Mouse (Mus musculus) thymus, postnatal 14 days (tissue): ENCODE results near the gene Arhgef25.
"Not testable (repeated sequence)": the region's sequence is repeated elsewhere in the genome, so short reads cannot be mapped to it uniquely, and the experiment has no call there.

ENCODE experiments used
- DNase-seq: peaks from one replicate; pipeline ENCODE4 v3.0.0; 2021

The Arhgef25 gene

GRCm38 (mm10) chr10:127135118-127135836, 54.6 kb downstream of the Arhgef25 start:
- peak; percentile 70 for DNase-seq

DNA sequence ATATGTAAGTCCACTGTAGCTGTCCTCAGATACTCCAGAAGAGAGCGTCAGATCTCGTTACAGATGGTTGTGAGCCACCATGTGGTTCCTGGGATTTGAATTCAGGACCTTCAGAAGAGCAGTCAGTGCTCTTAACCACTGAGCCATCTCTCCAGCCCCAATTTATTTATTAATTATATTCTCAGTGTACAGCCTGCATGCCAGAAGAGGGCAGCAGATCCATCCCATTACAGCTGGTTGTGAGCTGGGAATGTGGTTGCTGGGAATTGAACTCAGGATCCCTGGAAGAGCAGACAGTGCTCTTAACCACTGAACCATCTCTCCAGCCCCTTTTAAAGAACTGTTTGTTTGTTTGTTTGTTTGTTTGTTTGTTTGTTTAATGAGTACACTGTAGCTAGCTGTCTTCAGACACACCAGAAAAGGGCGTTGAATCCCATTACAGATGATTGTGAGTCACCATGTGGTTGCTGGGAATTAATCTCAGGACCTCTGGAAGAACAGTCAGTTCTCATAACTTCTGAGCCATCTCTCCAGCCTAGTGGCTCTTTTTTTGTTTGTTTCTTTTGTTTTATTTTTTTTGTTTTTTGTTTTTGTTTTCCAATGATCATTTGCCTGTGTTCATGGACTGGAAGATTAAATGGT, 55.4 kb downstream of the Arhgef25 start:
- not testable (repeated sequence) for DNase-seq
